Mouse (Mus musculus): ENCODE measurements around the gene Thoc2. TPM values are rescaled to one million over a fixed set of nuclear protein-coding genes. Genes with fewer than 3 reads are reported as not detected.
"Not testable (repeated sequence)": the region's sequence is repeated elsewhere in the genome, so short reads cannot be mapped to it uniquely, and the experiment has no call there.

The Thoc2 gene
- total RNA-seq (2015; ENCODE audit: low replicate concordance) (134 and 151 TPM in 2 replicates), total RNA-seq (2017; ENCODE audit: low replicate concordance) (151 and 200 TPM in 2 replicates)

DNA sequence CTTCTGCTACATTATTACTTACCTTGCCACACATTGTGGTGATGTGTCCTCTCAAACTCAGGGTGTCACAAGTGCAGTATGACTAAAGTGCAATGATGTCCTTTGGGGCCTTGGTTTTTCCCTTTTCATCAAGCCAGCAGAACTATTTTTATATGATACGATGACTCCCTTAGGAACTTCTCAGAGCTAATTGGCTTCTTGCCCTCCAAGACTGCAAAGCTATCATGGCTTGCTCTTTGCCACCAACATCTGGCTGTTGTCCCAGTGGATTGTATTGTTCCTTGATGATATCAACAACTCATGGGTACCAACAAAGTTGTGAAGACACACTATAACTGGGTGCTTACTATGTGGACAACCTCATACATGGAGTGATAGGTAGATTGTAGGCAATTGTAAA, at the start of gene Thoc2:
Thoc2 (minus strand) TSS at position 101 of the 400 bp plus-strand sequence.
- no peak for ATAC-seq (replicated peaks; ENCODE audit: low FRiP score, poor library complexity, severe bottlenecking)

DNA sequence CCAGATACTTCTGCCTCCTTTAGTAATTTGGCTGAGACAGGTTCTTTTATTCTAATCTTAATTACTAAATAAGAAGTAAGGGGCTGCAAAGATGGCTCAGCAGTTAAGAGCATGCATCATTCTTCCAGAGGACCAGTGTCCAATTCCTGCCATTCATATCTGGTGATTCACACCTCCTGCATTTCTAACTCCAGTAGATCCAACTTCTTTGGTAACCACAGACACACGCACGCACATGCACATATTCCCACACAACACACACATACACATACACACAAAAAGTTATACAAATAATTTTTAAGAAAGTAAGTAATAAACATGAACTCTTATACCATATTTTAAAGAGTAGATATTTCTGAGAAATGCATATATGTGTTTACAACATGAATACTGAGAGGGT, 49.6 kb upstream of the Thoc2 start:
- no peak for ATAC-seq (replicated peaks; ENCODE audit: low FRiP score, poor library complexity, severe bottlenecking)

- no peak for ATAC-seq (replicated peaks; ENCODE audit: low FRiP score, poor library complexity, severe bottlenecking)
These were observed 48.9 kb upstream of the Thoc2 start for GRCm38 (mm10) chrX:41969341-41969740.

GRCm38 (mm10) chrX:41957161-41957560, 36.7 kb upstream of the Thoc2 start:
- peak; percentile 78; the same call in 1 of the 2 replicates for ATAC-seq (replicated peaks; ENCODE audit: low FRiP score, poor library complexity, severe bottlenecking)

GRCm38 (mm10) chrX:41941840-41942239, 21.4 kb upstream of the Thoc2 start:
- ATAC-seq (replicated peaks; ENCODE audit: low FRiP score, poor library complexity, severe bottlenecking), result no peak

DNA sequence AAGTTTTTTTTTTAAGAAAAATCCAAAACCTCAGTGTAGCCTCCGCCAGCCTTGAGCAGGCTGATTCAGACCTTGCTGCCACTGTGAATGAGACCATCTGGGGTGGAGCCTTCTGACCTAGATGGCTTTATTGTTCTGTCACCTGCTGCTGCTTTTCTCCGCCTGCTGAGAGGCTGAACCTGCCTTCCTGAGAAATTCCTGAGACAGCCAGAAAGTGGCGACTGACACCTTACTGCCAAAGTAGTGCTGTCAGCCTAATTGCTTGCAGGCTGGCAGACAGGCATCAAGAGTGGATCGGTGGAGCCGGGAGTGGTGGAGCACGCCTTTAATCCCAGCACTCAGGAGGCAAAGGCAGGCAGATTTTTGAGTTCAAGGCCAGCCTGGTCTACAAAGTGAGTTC, 11.3 kb upstream of the Thoc2 start:
- ATAC-seq (replicated peaks; ENCODE audit: low FRiP score, poor library complexity, severe bottlenecking), result not testable (repeated sequence)

- ATAC-seq (replicated peaks; ENCODE audit: low FRiP score, poor library complexity, severe bottlenecking), result no peak
These were observed 4.2 kb upstream of the Thoc2 start for GRCm38 (mm10) chrX:41924708-41925107.

GRCm38 (mm10) chrX:41912061-41912401, 8.4 kb downstream of the Thoc2 start:
- 0 out of 2 replicates have a peak, but pooled peaks have one; percentile 26 for ATAC-seq (replicated peaks; ENCODE audit: low FRiP score, poor library complexity, severe bottlenecking)

DNA sequence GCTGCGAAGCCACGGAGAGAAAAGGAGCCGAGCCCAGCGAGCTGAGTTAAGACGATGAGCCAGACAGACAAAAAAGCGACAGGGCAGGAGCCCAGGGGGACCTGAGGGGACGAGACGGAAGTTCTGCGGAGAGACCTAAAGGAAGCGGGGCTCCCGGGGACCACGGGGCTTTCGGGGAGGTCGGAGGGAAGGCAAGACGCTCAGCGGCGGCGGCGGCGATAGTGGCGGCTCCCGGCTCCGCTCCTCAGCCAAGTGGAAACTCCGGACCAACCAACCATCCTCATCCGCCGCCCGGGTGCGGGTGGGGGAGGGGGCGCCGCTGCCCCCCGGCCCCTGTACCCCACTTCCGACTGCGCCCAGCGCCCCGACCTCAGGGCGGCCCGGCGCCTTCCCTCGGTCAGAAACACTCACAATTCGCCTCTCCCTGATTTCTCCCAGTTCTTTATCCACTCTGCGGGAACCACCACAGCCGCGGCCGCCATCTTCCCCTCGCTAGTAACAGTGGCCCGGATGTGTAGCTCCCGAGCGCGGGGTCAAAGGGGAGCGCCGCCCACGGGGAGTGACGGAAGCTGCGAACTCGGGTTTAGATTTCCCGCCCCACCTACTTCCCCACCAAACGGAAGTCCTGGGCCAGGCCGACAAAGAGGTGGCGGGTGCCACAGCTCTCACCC, 8.9 kb downstream of the Thoc2 start:
- peak; percentile 98 for ATAC-seq (replicated peaks; ENCODE audit: low FRiP score, poor library complexity, severe bottlenecking)

GRCm38 (mm10) chrX:41910981-41911380, 9.5 kb downstream of the Thoc2 start:
- ATAC-seq (replicated peaks; ENCODE audit: low FRiP score, poor library complexity, severe bottlenecking), result peak; percentile 47

GRCm38 (mm10) chrX:41910471-41910870, 10.0 kb downstream of the Thoc2 start:
- peak; percentile 21; the same call in 1 of the 2 replicates for ATAC-seq (replicated peaks; ENCODE audit: low FRiP score, poor library complexity, severe bottlenecking)

- ATAC-seq (replicated peaks; ENCODE audit: low FRiP score, poor library complexity, severe bottlenecking), result no peak
These were observed 35.5 kb downstream of the Thoc2 start for GRCm38 (mm10) chrX:41884759-41885505.

DNA sequence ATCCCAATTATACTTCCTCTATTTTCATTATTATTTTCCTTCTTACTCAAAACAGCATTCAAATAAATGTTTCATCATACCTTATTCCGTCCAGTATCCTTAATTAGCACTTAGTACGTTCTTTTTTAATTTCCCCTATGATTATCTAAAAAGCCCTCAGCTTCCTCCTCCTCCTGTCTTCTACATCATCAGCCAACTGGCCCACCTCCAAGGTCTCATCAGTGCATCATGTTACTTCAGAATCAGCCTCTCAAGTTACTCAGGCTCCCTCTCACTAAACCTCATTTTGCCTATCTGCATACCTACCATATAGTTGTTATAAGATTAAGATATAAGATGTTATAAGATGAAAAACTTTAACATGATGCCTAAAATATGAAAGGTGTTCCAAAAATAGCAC, 43.9 kb downstream of the Thoc2 start:
- ATAC-seq (replicated peaks; ENCODE audit: low FRiP score, poor library complexity, severe bottlenecking), result no peak

- ATAC-seq (replicated peaks; ENCODE audit: low FRiP score, poor library complexity, severe bottlenecking), result no peak
These were observed 82.7 kb downstream of the Thoc2 start for GRCm38 (mm10) chrX:41837823-41838222.

DNA sequence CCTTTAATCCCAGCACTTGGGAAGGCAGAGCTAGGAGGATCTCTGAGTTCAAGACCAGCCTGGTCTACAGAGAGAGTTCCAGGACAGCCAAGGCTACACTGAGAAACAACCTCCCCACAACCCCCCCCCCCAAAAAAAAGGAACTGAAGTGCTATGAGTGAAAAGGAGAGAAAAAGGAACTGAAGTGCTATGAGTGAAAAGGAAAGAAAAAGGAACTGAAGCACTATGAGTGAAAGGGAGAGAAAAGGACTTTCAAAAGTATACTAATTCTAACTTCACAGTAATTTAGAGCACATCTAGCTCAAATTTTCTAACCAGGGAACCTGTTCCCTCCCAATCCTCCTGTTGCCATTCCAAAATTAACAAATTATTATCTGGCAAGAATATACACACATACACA, 114.9 kb downstream of the Thoc2 start:
- no peak for ATAC-seq (replicated peaks; ENCODE audit: low FRiP score, poor library complexity, severe bottlenecking)

GRCm38 (mm10) chrX:41793303-41793702, 127.2 kb downstream of the Thoc2 start:
- ATAC-seq (replicated peaks; ENCODE audit: low FRiP score, poor library complexity, severe bottlenecking), result no peak

Other genes with a start within 250 kb of the Thoc2 start
- 57.7 and 93.9 TPM in 2 replicates for gene Xiap, start 139.0 kb upstream of the Thoc2 start, total RNA-seq (2015; ENCODE audit: low replicate concordance)
- 63.2 and 82.3 TPM in 2 replicates for gene Xiap, start 139.0 kb upstream of the Thoc2 start, total RNA-seq (2017; ENCODE audit: low replicate concordance)
- 96.9 and 107 TPM in 2 replicates for gene Stag2, start 228.6 kb upstream of the Thoc2 start, total RNA-seq (2015; ENCODE audit: low replicate concordance)
- gene Stag2, start 228.6 kb upstream of the Thoc2 start, total RNA-seq (2017; ENCODE audit: low replicate concordance), result 291 and 320 TPM in 2 replicates

Measured in erythroid progenitor cell, adult 5-6 weeks (primary cell).